Mouse (Mus musculus) kidney, adult 2 months (tissue): ENCODE data around the gene Olfr1218. TPM values are rescaled to one million over a fixed set of nuclear protein-coding genes. Genes with fewer than 3 reads are reported as not detected.
"Not testable (repeated sequence)": the region's sequence is repeated elsewhere in the genome, so short reads cannot be mapped to it uniquely, and the experiment has no call there.

ENCODE experiments used
- DNase-seq: peaks from one replicate; pipeline ENCODE4 v3.0.0; 2021
- H3K27ac ChIP-seq: fragments of 200-500 bp; 2 replicates; pipeline ENCODE4 v1.5.1; 2012; ENCODE audit warnings: low read depth, low read length, control low read depth, inconsistent platforms; ENCODE audit not compliant: insufficient read depth
- H3K27me3 ChIP-seq: fragments of 200-500 bp; replicated peaks from 2 replicates; pipeline ENCODE4 v1.6.1; 2012; ENCODE audit warnings: mild to moderate bottlenecking, moderate library complexity, low read length, inconsistent platforms; ENCODE audit not compliant: control insufficient read depth, insufficient read depth
- H3K36me3 ChIP-seq: fragments of 200-500 bp; 2 replicates; pipeline ENCODE4 v1.6.1; 2012; ENCODE audit warnings: mild to moderate bottlenecking, moderate library complexity, low read length, inconsistent platforms; ENCODE audit not compliant: control insufficient read depth, insufficient read depth
- H3K4me1 ChIP-seq: fragments of 200-500 bp; 2 replicates; pipeline ENCODE4 v1.6.1; 2011; ENCODE audit warnings: low read length; ENCODE audit not compliant: control insufficient read depth, insufficient read depth
- H3K4me3 ChIP-seq: fragments of 200-500 bp; 2 replicates; pipeline ENCODE4 v1.5.1; 2011; ENCODE audit warnings: mild to moderate bottlenecking, low read depth, low read length, control low read depth; ENCODE audit not compliant: insufficient read depth
- CTCF ChIP-seq: fragments of 200-500 bp; conservative IDR thresholded peaks from 2 replicates; pipeline ENCODE4 v1.5.1; 2011; ENCODE audit warnings: low read depth, mild to moderate bottlenecking, control low read depth, low read length, moderate library complexity, mixed read lengths; ENCODE audit not compliant: insufficient read depth, insufficient read length
- POLR2A ChIP-seq: fragments of 200-500 bp; IDR thresholded peaks from one replicate; pipeline ENCODE4 v1.6.1; 2011; ENCODE audit warnings: low read depth, low read length, control low read depth
- WGBS: fragments of 180-500 bp; shearing (Covaris S2); methylation state at CpG from one replicate; pipeline ENCODE4 v1.1.7; 2018; 5-methylcytosine and 5-hydroxymethylcytosine counted together
- polyA plus RNA-seq: library from polyadenylated mRNA; depleted of rRNA; stranded (reverse); fragments of >200 nt; gene quantifications from 2 replicates; pipeline ENCODE4 v1.2.3, GENCODE M21; 2012; rRNA removed

Olfr1218 gene
- polyA plus RNA-seq: not detected in 2 replicates

DNA sequence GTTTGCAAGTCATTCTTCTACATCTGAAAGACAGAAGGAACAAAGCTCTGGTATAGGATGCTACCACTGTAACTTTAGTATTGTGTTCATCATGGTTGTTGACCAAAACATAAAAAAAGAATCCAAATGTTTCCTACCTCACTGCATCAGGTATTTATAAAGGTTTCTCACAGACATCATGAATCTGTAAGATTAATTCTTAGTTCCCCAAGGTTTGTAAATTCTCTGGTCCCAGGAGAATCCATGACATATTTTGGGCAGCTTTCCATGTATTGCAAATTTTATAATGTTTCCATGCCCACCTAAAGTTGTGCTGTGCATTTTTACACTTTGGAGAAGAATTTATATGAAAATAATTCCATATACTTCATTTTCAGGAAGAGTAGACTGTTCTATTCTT is at the start of gene Olfr1218:
TSS of gene Olfr1218 (minus strand) at position 101 of the 400 bp plus-strand sequence.
- no peak for TF ChIP-seq POLR2A
- no peak for TF ChIP-seq CTCF

DNA sequence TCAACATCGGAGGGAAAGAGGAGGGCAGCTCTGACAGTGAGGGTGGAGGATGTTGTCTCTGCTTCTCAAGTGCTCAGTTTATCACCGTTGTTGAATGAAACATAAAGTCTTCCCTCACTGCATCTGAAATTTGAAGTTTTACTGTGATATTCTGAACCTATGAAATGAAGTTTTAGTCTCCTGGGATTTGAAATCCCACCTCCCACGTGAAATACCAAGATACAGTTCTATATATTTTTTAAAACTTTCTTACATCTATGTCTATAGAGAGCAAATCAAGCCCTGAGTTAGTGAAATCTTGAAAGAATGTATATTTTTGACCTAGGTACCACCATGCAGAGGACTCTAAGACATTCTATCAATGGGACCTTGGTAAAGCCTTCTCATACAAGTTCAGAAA is 45.7 kb upstream of the Olfr1218 start, which contains the start of gene Olfr1220:
TSS of gene Olfr1220 (minus strand) at position 101 of the 400 bp plus-strand sequence.
- DNase-seq: no peak
- 64% methylated on average over 3 of the region's 3 CpGs for WGBS
- Histone ChIP-seq H3K27ac (no peak within 1 kb of the TSS), H3K4me3 (no peak within 1 kb of the TSS), H3K36me3 (no peaks in the 10 kb centered on the region), H3K27me3 (no peaks in the 10 kb centered on the region), H3K4me1 (no peaks in the 10 kb centered on the region)
- no peak for TF ChIP-seq CTCF

More for the DNA sequence above, at the start of gene Olfr1218:
- Histone ChIP-seq H3K27me3 (no peaks in the 10 kb centered on the region), H3K27ac (no peak within 1 kb of the TSS), H3K36me3 (no peaks in the 10 kb centered on the region), H3K4me3 (no peak within 1 kb of the TSS), H3K4me1 (no peaks in the 10 kb centered on the region)
- no peak for DNase-seq

DNA sequence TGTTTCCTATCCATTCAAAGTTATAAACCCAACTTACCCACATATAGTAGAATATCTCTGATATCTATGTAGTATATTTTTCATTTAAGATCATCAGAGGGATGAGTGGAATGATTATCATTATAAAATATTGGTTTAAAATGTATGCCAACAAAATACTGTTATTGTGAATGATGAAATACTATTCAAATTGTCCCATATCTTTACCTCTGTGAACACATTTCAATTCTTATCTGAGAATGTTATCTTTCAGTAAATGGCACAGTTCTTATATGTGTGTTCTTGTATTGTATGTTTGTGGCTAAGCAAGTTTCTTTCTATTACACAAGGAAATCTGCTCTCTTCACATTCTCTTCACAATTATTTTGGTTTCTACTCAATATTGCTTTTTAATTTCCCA is 44.7 kb upstream of the Olfr1218 start:
- Histone ChIP-seq H3K27ac (no peak overlapping the region), H3K4me1 (no peaks in the 10 kb centered on the region), H3K4me3 (no peak overlapping the region), H3K36me3 (no peaks in the 10 kb centered on the region), H3K27me3 (no peaks in the 10 kb centered on the region)
- TF ChIP-seq POLR2A (no peak), CTCF (no peak)
- no peak for DNase-seq

DNA sequence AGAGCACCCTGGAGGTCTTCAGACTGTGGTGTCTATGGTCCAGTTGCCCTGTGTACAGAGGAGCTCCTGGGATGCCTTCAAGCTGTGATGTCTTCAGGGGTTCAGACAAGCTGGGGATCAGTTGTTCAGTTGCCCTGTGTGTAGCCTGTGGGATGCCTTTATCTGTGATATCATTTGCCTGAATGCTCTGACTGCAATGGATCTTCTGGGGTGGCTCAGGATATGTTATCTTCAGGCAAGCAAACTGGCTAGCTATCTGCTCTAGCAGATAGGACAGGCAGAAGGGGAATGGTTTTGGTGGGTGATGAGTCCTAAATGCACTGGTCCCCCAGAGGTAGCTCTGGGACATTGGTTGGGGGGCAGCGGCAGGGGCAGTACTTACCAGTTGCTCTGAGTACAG is 32.9 kb upstream of the Olfr1218 start:
- no peak for DNase-seq
- no peak overlapping the region for H3K4me3 ChIP-seq
- 92% methylated on average over 1 of the region's 1 CpGs for WGBS
- no peaks in the 10 kb centered on the region for H3K27me3 ChIP-seq
- no peak overlapping the region for H3K27ac ChIP-seq
- TF ChIP-seq POLR2A: no peak
- H3K4me1 ChIP-seq: no peaks in the 10 kb centered on the region
- no peaks in the 10 kb centered on the region for H3K36me3 ChIP-seq

DNA sequence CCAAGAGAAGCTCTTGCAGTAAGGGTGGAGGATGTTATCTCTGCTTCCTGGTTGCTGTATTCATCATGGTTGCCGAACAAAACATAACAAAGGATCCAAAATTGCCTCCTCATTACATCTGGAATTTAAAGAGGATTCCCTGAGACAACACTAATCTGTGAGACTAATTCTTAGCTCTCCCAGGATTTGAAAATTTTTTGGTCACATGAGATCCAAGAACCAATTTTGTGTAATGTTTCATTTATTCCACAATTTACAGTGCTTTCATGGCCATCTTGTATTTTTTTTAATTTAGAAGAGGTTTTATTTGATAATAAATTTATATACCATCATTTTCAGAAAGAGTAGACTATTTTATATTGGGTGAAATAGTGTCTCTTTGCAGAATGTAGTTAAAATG is 22.4 kb upstream of the Olfr1218 start, which contains the start of gene Olfr1219:
TSS of gene Olfr1219 (minus strand) at position 101 of the 400 bp plus-strand sequence.
- H3K4me3 ChIP-seq: no peak within 1 kb of the TSS
- no peaks in the 10 kb centered on the region for H3K36me3 ChIP-seq
- TF ChIP-seq POLR2A: no peak
- no peak for TF ChIP-seq CTCF
- 45% methylated on average over 1 of the region's 1 CpGs for WGBS
- no peaks in the 10 kb centered on the region for H3K27me3 ChIP-seq
- H3K27ac ChIP-seq: no peak within 1 kb of the TSS
- no peaks in the 10 kb centered on the region for H3K4me1 ChIP-seq
- no peak for DNase-seq

DNA sequence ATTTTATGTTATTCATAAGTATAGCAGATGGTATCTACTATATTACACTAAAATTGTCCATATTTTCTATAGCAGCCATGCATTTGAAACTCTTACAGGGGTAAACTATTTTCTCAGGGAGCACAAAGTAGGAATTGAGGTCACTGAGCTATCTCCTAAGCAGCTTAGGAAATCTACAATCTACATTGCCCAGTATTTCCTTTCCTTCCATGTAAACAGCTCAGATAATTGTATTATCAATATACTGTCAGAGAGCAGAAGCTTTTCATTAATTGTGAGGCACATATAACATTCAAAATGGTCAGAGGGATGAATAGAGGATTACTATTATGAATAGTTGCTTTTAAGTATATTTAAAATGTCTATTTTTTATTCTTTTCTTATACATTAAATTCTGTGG is 20.5 kb upstream of the Olfr1218 start:
- no peaks in the 10 kb centered on the region for H3K27me3 ChIP-seq
- no peak overlapping the region for H3K27ac ChIP-seq
- no peak overlapping the region for H3K4me3 ChIP-seq
- H3K36me3 ChIP-seq: no peaks in the 10 kb centered on the region
- no peak for DNase-seq
- H3K4me1 ChIP-seq: no peaks in the 10 kb centered on the region
- TF ChIP-seq POLR2A (no peak), CTCF (no peak)

DNA sequence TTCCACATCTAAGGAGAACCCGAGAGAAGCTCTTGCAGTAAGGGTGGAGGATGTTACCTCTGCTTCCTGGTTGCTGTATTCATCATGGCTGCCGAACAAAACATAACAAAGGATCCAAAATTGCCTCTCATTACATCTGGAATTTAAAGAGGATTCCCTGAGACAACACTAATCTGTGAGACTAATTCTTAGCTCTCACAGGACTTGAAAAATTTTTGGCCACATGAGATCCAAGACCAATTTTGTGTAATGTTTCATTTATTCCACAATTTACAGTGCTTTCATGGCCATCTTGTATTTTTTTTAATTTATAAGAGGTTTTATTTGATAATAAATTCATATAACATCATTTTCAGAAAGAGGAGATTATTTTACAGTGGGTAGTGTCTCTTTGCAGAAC is 29.0 kb downstream of the Olfr1218 start, which contains the start of gene Olfr1217:
TSS of gene Olfr1217 (minus strand) at position 101 of the 400 bp plus-strand sequence.
- Histone ChIP-seq H3K4me3 (no peak within 1 kb of the TSS), H3K27me3 (no peaks in the 10 kb centered on the region), H3K4me1 (no peaks in the 10 kb centered on the region), H3K27ac (no peak within 1 kb of the TSS), H3K36me3 (no peaks in the 10 kb centered on the region)
- WGBS: 57% methylated on average over 2 of the region's 2 CpGs
- DNase-seq: no peak
- no peak for TF ChIP-seq CTCF
- no peak for TF ChIP-seq POLR2A

DNA sequence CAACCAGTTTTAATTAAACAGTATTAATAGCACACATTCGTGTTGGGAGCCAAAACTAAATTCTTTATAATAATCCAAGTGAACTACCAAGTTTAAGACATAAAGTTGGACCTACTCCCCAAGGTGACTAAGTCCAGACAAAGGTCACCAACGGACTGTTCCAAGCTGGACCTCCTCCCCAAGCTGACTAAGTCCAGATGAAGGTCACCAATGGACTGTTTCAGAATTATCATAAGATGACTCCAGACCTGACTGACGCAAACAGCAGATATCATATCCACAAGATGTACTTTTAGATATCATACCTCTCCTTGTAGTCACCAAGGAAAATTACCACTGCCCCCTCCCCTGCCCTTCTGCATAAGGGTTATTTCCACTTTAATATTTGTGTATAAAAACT is 39.6 kb downstream of the Olfr1218 start:
- DNase-seq, H3K27me3 ChIP-seq, H3K27ac ChIP-seq, H3K4me3 ChIP-seq, H3K36me3 ChIP-seq, H3K4me1 ChIP-seq: not testable (repeated sequence)
- WGBS: 66% methylated on average over 3 of the region's 3 CpGs
